ENCODE assay signal across 22 mouse cellular contexts in the genomic region with DNA sequence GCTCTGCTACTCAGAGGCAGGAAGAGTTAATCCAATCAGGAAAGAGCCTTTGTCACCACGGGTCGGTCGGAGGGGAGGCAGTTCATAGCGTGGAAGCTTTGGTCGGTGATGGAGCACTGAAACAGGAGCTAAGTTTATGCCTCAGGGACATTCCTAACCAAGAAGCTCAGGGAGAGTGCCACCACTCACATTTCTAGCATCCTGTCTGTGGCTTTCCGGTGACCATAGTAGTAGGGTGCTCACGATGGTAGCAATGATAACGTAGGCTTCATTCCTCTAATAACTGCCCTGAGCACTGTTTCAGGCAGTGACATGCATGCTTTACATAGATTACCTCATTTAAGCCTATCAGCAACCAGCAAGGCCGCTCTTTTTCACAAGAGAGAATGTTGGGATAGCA.
DNase-seq lines count a peak whose midpoint lies in the region; ATAC-seq and TF ChIP-seq lines count a peak whose summit lies in the region.
"Had no signal": no experiment of that assay in that cellular context is flagged by ENCODE, and none has a peak within 500 bp of the region (broad histone marks: within the 10 kb centered on the region; RNA-seq: fewer than 3 reads in every experiment).

No protein-coding gene starts in this region.

- no peak for ATAC-seq in megakaryocyte, adult 5-6 weeks (ENCODE audit: poor library complexity, severe bottlenecking)
- ATAC-seq in megakaryocyte progenitor cell, adult 5-6 weeks (replicated peaks; ENCODE audit: poor library complexity) = peak; percentile 26; the same call in 1 of the 2 replicates
- ATAC-seq: activated CD4-positive, CD25-positive, alpha-beta regulatory T cell, adult 4 months; CD4-positive, CD25-positive, alpha-beta regulatory T cell, adult 4 months; forebrain, embryonic 15.5 days had no signal

- peak; percentile 17 for DNase-seq in embryo, embryonic 11 days
- DNase-seq in embryo, embryonic 9.5 days (ENCODE audit: extremely low spot score) = no peak
- no peak for DNase-seq in left cerebral cortex, adult 2 months (ENCODE audit: extremely low spot score in 1 of 2, low spot score in 2 of 2)
- DNase-seq in urinary bladder, adult 18-20 months (ENCODE audit: low spot score in 2 of 2) = no peak
- DNase-seq: adrenal gland, adult 8-10 months; adrenal gland, postnatal 25 days; cerebellum, adult 11-12 months; cerebellum, adult 8-10 months; cerebellum, postnatal 10 days; gastrocnemius, postnatal 25 days; heart, adult 2 months had no signal

- intact Hi-C loops in left cerebral cortex, adult 2 months (cut with DNase I) = no loop called here

- peaks cover 46% of the 10 kb centered on the region for H3K4me1 ChIP-seq in megakaryocyte, embryonic 14.5 days
- H3K4me1 ChIP-seq: embryonic facial prominence, embryonic 15.5 days; forebrain, embryonic 15.5 days; heart, embryonic 10.5 days; hindbrain, embryonic 12.5 days; hindbrain, embryonic 15.5 days had no signal

- TF ChIP-seq CTCF in left cerebral cortex, adult 2 months (IDR thresholded peaks at IDR 0.05) = no peak

- H3K9me3 ChIP-seq in megakaryocyte, embryonic 14.5 days = no peaks in the 10 kb centered on the region
- H3K9me3 ChIP-seq: embryonic facial prominence, embryonic 12.5 days; embryonic facial prominence, embryonic 15.5 days; forebrain, embryonic 15.5 days; heart, embryonic 10.5 days; hindbrain, embryonic 12.5 days; hindbrain, embryonic 15.5 days had no signal

- H3K4me3 ChIP-seq in megakaryocyte, embryonic 14.5 days (replicated peaks) = peak overlapping the region; percentile 78
- H3K4me3 ChIP-seq in left cerebral cortex, adult 2 months = no peak overlapping the region
- H3K4me3 ChIP-seq: embryonic facial prominence, embryonic 12.5 days; embryonic facial prominence, embryonic 15.5 days; forebrain, embryonic 15.5 days; heart, adult 2 months; heart, embryonic 10.5 days; hindbrain, embryonic 12.5 days; hindbrain, embryonic 15.5 days had no signal

- no peak overlapping the region for H3K27ac ChIP-seq in left cerebral cortex, adult 2 months
- H3K27ac ChIP-seq: embryonic facial prominence, embryonic 12.5 days; embryonic facial prominence, embryonic 15.5 days; forebrain, embryonic 15.5 days; heart, adult 2 months; heart, embryonic 10.5 days; hindbrain, embryonic 12.5 days; hindbrain, embryonic 15.5 days had no signal

- H3K27me3 ChIP-seq in megakaryocyte, embryonic 14.5 days (replicated peaks) = no peaks in the 10 kb centered on the region
- H3K27me3 ChIP-seq: embryonic facial prominence, embryonic 12.5 days; embryonic facial prominence, embryonic 15.5 days; forebrain, embryonic 15.5 days; hindbrain, embryonic 12.5 days; hindbrain, embryonic 15.5 days had no signal

- H3K36me3 ChIP-seq in megakaryocyte, embryonic 14.5 days (replicated peaks; ENCODE audit: low read length) = no peaks in the 10 kb centered on the region
- H3K36me3 ChIP-seq: embryonic facial prominence, embryonic 12.5 days; embryonic facial prominence, embryonic 15.5 days; forebrain, embryonic 15.5 days; heart, embryonic 10.5 days; hindbrain, embryonic 12.5 days; hindbrain, embryonic 15.5 days had no signal
